Mouse (Mus musculus) CD4-positive, CD25-positive, alpha-beta regulatory T cell (primary cell): Measurements from ENCODE around the gene Ptgdr2. TPM values are rescaled to one million over a fixed set of nuclear protein-coding genes. Genes with fewer than 3 reads are reported as not detected.

Source experiments
- polyA plus RNA-seq: library from polyadenylated mRNA; unstranded; fragments of 100-300 nt; shearing (Covaris generic); gene quantifications from one replicate; pipeline ENCODE4 v1.2.1, GENCODE M21; 2017

Ptgdr2 gene
- polyA plus RNA-seq, result 0.10 TPM

GRCm38 (mm10) chr19:10937110-10937563 lies at the start of gene Ptgdr2:
Gene Ptgdr2, plus strand, starts transcription at chr19:10937160.

GRCm38 (mm10) chr19:10895016-10895528 lies 41.9 kb upstream of the Ptgdr2 start, which contains the start of gene Prpf19:
Gene Prpf19, plus strand, starts transcription at chr19:10895231.

DNA sequence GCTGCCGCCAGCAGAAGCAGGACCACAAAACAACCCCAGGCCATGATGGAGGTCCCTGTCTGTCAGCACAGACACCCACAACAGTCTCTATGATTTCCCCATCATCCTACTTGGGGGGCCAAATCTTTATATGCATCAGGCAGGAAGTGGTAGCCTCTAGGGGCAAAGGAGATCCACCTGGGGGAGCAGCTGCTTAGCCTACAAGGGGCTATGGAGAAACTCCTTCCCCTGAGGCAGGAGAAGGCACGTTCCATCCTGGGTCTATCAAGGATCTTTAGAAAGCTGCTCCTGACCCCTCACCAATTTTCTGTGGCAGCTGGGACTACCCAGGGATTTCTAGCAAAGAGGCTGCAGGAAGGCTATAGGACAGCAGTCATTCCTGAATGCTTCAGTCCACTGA lies 16.4 kb upstream of the Ptgdr2 start, which contains the start of gene Zp1:
Zp1 (minus strand) TSS at position 101 of the 400 bp plus-strand sequence.

GRCm38 (mm10) chr19:10949112-10949511 lies 12.2 kb downstream of the Ptgdr2 start, which contains the start of gene Ccdc86:
Gene Ccdc86, minus strand, starts transcription at chr19:10949266.

GRCm38 (mm10) chr19:10974238-10974865 lies 37.4 kb downstream of the Ptgdr2 start, which contains the start of gene Ms4a10:
Gene Ms4a10, minus strand, starts transcription at chr19:10974670.

Other genes with a start within 250 kb of the Ptgdr2 start
- gene Vps37c, start 248.4 kb upstream of the Ptgdr2 start, polyA plus RNA-seq, result 24.2 TPM
- 647 TPM for gene Cd5, start 198.2 kb upstream of the Ptgdr2 start, polyA plus RNA-seq
- 665 TPM for gene Cd6, start 107.1 kb upstream of the Ptgdr2 start, polyA plus RNA-seq
- gene Slc15a3, start 97.4 kb upstream of the Ptgdr2 start, polyA plus RNA-seq, result 0.50 TPM
- 0.56 TPM for gene Tmem132a, start 67.2 kb upstream of the Ptgdr2 start, polyA plus RNA-seq
- gene Tmem109, start 55.2 kb upstream of the Ptgdr2 start, polyA plus RNA-seq, result 53.6 TPM
- 103 TPM for gene Prpf19, start 41.9 kb upstream of the Ptgdr2 start, polyA plus RNA-seq
- not detected for gene Zp1, start 16.5 kb upstream of the Ptgdr2 start, polyA plus RNA-seq
- gene Ccdc86, start 12.1 kb downstream of the Ptgdr2 start, polyA plus RNA-seq, result 19.4 TPM
- gene Ms4a10, start 37.5 kb downstream of the Ptgdr2 start, polyA plus RNA-seq, result not detected
- 0.13 TPM for gene Ms4a15, start 56.1 kb downstream of the Ptgdr2 start, polyA plus RNA-seq
- gene Ms4a18, start 80.9 kb downstream of the Ptgdr2 start, polyA plus RNA-seq, result not detected
- 0.37 TPM for gene Ms4a8a, start 143.9 kb downstream of the Ptgdr2 start, polyA plus RNA-seq
- gene 1700017D01Rik, start 193.7 kb downstream of the Ptgdr2 start, polyA plus RNA-seq, result not detected
- gene 1700025F22Rik, start 228.2 kb downstream of the Ptgdr2 start, polyA plus RNA-seq, result not detected